Mouse (Mus musculus) limb, embryonic 14.5 days (tissue): ENCODE data around the gene Mgat4c. TPM values are rescaled to one million over a fixed set of nuclear protein-coding genes. Genes with fewer than 3 reads are reported as not detected.

ENCODE experiments used
- ATAC-seq: fragments of 200-750 bp; cut with Nextera tagmentation; 2 replicates; pipeline ENCODE4 v1.8.0; 2017; ENCODE audit warnings: low read depth, moderate number of reproducible peaks, moderate TSS enrichment; ENCODE audit not compliant: low FRiP score
- DNase-seq: peaks from one replicate; pipeline ENCODE4 v3.0.0-alpha.2; 2015; ENCODE audit warnings: low spot score
- H3K27ac ChIP-seq: fragments of 300-500 bp; sonication (generic); replicated peaks from 2 replicates; pipeline ENCODE4 v1.5.1; 2014; ENCODE audit warnings: low read depth, mild to moderate bottlenecking, low read length, moderate library complexity, mixed read lengths
- H3K27me3 ChIP-seq: fragments of 300-500 bp; sonication (generic); 2 replicates; pipeline ENCODE4 v1.6.1; 2014; ENCODE audit warnings: low read length, mixed read lengths; ENCODE audit not compliant: control insufficient read depth, insufficient read depth
- H3K36me3 ChIP-seq: fragments of 300-500 bp; sonication (generic); 2 replicates; pipeline ENCODE4 v1.6.1; 2014; ENCODE audit warnings: mild to moderate bottlenecking, low read length, moderate library complexity, mixed read lengths; ENCODE audit not compliant: control insufficient read depth, insufficient read depth
- H3K4me1 ChIP-seq: fragments of 300-500 bp; sonication (generic); 2 replicates; pipeline ENCODE4 v1.6.1; 2014; ENCODE audit warnings: antibody characterized with exemption, low read length, mixed read lengths; ENCODE audit not compliant: control insufficient read depth, insufficient read depth
- H3K4me2 ChIP-seq: fragments of 300-500 bp; sonication (generic); replicated peaks from 2 replicates; pipeline ENCODE4 v1.6.1; 2014; ENCODE audit warnings: low read depth, mild to moderate bottlenecking, low read length, moderate library complexity; ENCODE audit not compliant: severe bottlenecking
- H3K4me3 ChIP-seq: fragments of 300-500 bp; sonication (generic); replicated peaks from 2 replicates; pipeline ENCODE4 v1.5.1; 2014; ENCODE audit warnings: low read length
- H3K9ac ChIP-seq: fragments of 300-500 bp; sonication (generic); 2 replicates; pipeline ENCODE4 v1.6.1; 2014; ENCODE audit warnings: mild to moderate bottlenecking, low read depth, low read length, moderate library complexity; ENCODE audit not compliant: severe bottlenecking
- H3K9me3 ChIP-seq: fragments of 300-500 bp; sonication (generic); 2 replicates; pipeline ENCODE4 v1.6.1; 2016; ENCODE audit warnings: low read length; ENCODE audit not compliant: control insufficient read depth
- POLR2A ChIP-seq: fragments of 200-500 bp; IDR thresholded peaks from 2 replicates; pipeline ENCODE4 v1.8.0; 2012; ENCODE audit warnings: inconsistent platforms, mild to moderate bottlenecking, moderate library complexity, borderline replicate concordance; ENCODE audit not compliant: insufficient read depth, insufficient read length; ENCODE audit errors: extremely low read depth
- WGBS: fragments of 180-500 bp; shearing (Covaris S2); extraction: QIAGEN DNeasy Blood & Tissue Kit; methylation state at CpG from one replicate; pipeline ENCODE4 v1.1.7; 2014; 5-methylcytosine and 5-hydroxymethylcytosine counted together
- polyA plus RNA-seq, 2 experiments: library from polyadenylated mRNA; depleted of rRNA in 1 of 2; stranded (reverse) in 1 of 2; unstranded in 1 of 2; fragments of >200 nt; fragmentation: Nextera tagmentation in 1 of 2; extraction: Ambion mirVana in 1 of 2; gene quantifications; 2 replicates each; pipeline versions ENCODE4 v1.2.1 to v1.2.3; 2012 to 2014

Mgat4c gene
- polyA plus RNA-seq, 2 experiments = 0.64 to 2.2 TPM

- no peak overlapping the region for H3K4me2 ChIP-seq
- no peak overlapping the region for H3K27ac ChIP-seq
- no peaks in the 10 kb centered on the region for H3K9me3 ChIP-seq
- H3K36me3 ChIP-seq = no peaks in the 10 kb centered on the region
- 79% methylated on average over 2 of the region's 2 CpGs for WGBS
- H3K27me3 ChIP-seq = no peaks in the 10 kb centered on the region
- no peak for DNase-seq
- no peak for ATAC-seq
- no peak overlapping the region for H3K9ac ChIP-seq
- no peak for TF ChIP-seq POLR2A
- H3K4me1 ChIP-seq = no peaks in the 10 kb centered on the region
- no peak overlapping the region for H3K4me3 ChIP-seq
Measured at GRCm38 (mm10) chr10:102042513-102042912, 361.2 kb downstream of the Mgat4c start.

- 64% methylated on average over 3 of the region's 3 CpGs for WGBS
- no peak for TF ChIP-seq POLR2A
- DNase-seq = no peak
- no peak overlapping the region for H3K27ac ChIP-seq
- no peaks in the 10 kb centered on the region for H3K9me3 ChIP-seq
- no peaks in the 10 kb centered on the region for H3K27me3 ChIP-seq
- H3K36me3 ChIP-seq = no peaks in the 10 kb centered on the region
- no peak for ATAC-seq
- H3K4me2 ChIP-seq = no peak overlapping the region
- H3K9ac ChIP-seq = no peak overlapping the region
- no peak overlapping the region for H3K4me3 ChIP-seq
- no peaks in the 10 kb centered on the region for H3K4me1 ChIP-seq
Measured at GRCm38 (mm10) chr10:102056218-102056617, 374.9 kb downstream of the Mgat4c start.

GRCm38 (mm10) chr10:102056975-102057565, 375.8 kb downstream of the Mgat4c start:
- Histone ChIP-seq H3K27me3 (no peaks in the 10 kb centered on the region), H3K27ac (no peak overlapping the region), H3K36me3 (no peaks in the 10 kb centered on the region), H3K9ac (no peak overlapping the region), H3K4me3 (no peak overlapping the region), H3K4me1 (no peaks in the 10 kb centered on the region), H3K4me2 (no peak overlapping the region), H3K9me3 (no peaks in the 10 kb centered on the region)
- no peak for TF ChIP-seq POLR2A
- DNase-seq (no peak), ATAC-seq (no peak)
- 46% methylated on average over 2 of the region's 2 CpGs for WGBS

GRCm38 (mm10) chr10:102074541-102075398, 393.5 kb downstream of the Mgat4c start:
- Histone ChIP-seq H3K9me3 (no peaks in the 10 kb centered on the region), H3K27ac (no peak overlapping the region), H3K4me2 (no peak overlapping the region), H3K4me3 (no peak overlapping the region), H3K4me1 (no peaks in the 10 kb centered on the region), H3K27me3 (no peaks in the 10 kb centered on the region), H3K36me3 (no peaks in the 10 kb centered on the region), H3K9ac (no peak overlapping the region)
- DNase-seq (no peak), ATAC-seq (no peak)
- no peak for TF ChIP-seq POLR2A

GRCm38 (mm10) chr10:102123153-102123552, 441.9 kb downstream of the Mgat4c start:
- TF ChIP-seq POLR2A = no peak
- WGBS = 76% methylated on average over 1 of the region's 1 CpGs

More at GRCm38 (mm10) chr10:102123153-102123552, 441.9 kb downstream of the Mgat4c start:
- H3K4me1 ChIP-seq = no peaks in the 10 kb centered on the region
- no peaks in the 10 kb centered on the region for H3K27me3 ChIP-seq
- H3K36me3 ChIP-seq = no peaks in the 10 kb centered on the region
- H3K9ac ChIP-seq = no peak overlapping the region
- ATAC-seq (no peak), DNase-seq (no peak)
- no peak overlapping the region for H3K4me2 ChIP-seq
- no peak overlapping the region for H3K27ac ChIP-seq
- no peak overlapping the region for H3K4me3 ChIP-seq
- H3K9me3 ChIP-seq = no peaks in the 10 kb centered on the region
